Mouse (Mus musculus) embryonic facial prominence, embryonic 13.5 days (tissue): ENCODE data around the gene Zfpl1. TPM values are rescaled to one million over a fixed set of nuclear protein-coding genes. Genes with fewer than 3 reads are reported as not detected.

Experiments
- ATAC-seq: fragments of 200-750 bp; cut with Nextera tagmentation; 2 replicates; pipeline ENCODE4 v1.8.0; 2017; ENCODE audit warnings: low read depth; ENCODE audit not compliant: insufficient number of reproducible peaks, insufficient read depth, low FRiP score, low TSS enrichment
- H3K27ac ChIP-seq: fragments of 300-500 bp; sonication (generic); 2 replicates; pipeline ENCODE4 v1.5.1; 2015; ENCODE audit warnings: moderate library complexity, mild to moderate bottlenecking, inconsistent platforms
- H3K27me3 ChIP-seq: fragments of 300-500 bp; sonication (generic); 2 replicates; pipeline ENCODE4 v1.6.1; 2015; ENCODE audit warnings: mild to moderate bottlenecking, inconsistent platforms
- H3K36me3 ChIP-seq: fragments of 300-500 bp; sonication (generic); 2 replicates; pipeline ENCODE4 v1.6.1; 2015; ENCODE audit warnings: mild to moderate bottlenecking, inconsistent platforms
- H3K4me1 ChIP-seq: fragments of 300-500 bp; sonication (generic); 2 replicates; pipeline ENCODE4 v1.6.1; 2015; ENCODE audit warnings: inconsistent platforms
- H3K4me2 ChIP-seq: fragments of 300-500 bp; sonication (generic); 2 replicates; pipeline ENCODE4 v1.6.1; 2015; ENCODE audit warnings: moderate library complexity, mild to moderate bottlenecking, inconsistent platforms
- H3K4me3 ChIP-seq: fragments of 300-500 bp; sonication (generic); 2 replicates; pipeline ENCODE4 v1.5.1; 2015; ENCODE audit warnings: mild to moderate bottlenecking, inconsistent platforms
- H3K9ac ChIP-seq: fragments of 300-500 bp; sonication (generic); 2 replicates; pipeline ENCODE4 v1.6.1; 2015; ENCODE audit warnings: mild to moderate bottlenecking, inconsistent platforms
- H3K9me3 ChIP-seq: fragments of 300-500 bp; sonication (generic); 2 replicates; pipeline ENCODE4 v1.6.1; 2016; ENCODE audit warnings: inconsistent platforms
- WGBS: fragments of 180-500 bp; shearing (Covaris S2); methylation state at CpG from one replicate; pipeline ENCODE4 v1.1.7; 2015; ENCODE audit warnings: mixed read lengths; 5-methylcytosine and 5-hydroxymethylcytosine counted together
- polyA plus RNA-seq: library from polyadenylated mRNA; unstranded; fragments of >200 nt; fragmentation: Nextera tagmentation; extraction: Ambion mirVana; gene quantifications from 2 replicates; pipeline ENCODE4 v1.2.1, GENCODE M21; 2015

The Zfpl1 gene
- polyA plus RNA-seq, 1 experiment from 2014 or later: 79.1 TPM

- peaks cover 39% of the 10 kb centered on the region for H3K36me3 ChIP-seq
- peak within 1 kb of the TSS; percentile 75 for H3K9ac ChIP-seq
- no peaks in the 10 kb centered on the region for H3K9me3 ChIP-seq
- peak within 1 kb of the TSS; percentile 86 for H3K27ac ChIP-seq
- peak within 1 kb of the TSS; percentile 96 for H3K4me2 ChIP-seq
- H3K4me1 ChIP-seq: peaks cover 23% of the 10 kb centered on the region
- ATAC-seq: peak; percentile 88
- no peaks in the 10 kb centered on the region for H3K27me3 ChIP-seq
- peak within 1 kb of the TSS; percentile 53 for H3K4me3 ChIP-seq
- 11% methylated on average over 33 of the region's 33 CpGs for WGBS
These were observed 16.9 kb downstream of the Zfpl1 start, which contains the start of gene Tm7sf2 for GRCm38 (mm10) chr19:6067724-6068415. Tm7sf2 (minus strand) TSS chr19:6068373.

GRCm38 (mm10) chr19:6067011-6067723 lies 17.6 kb downstream of the Zfpl1 start:
- ATAC-seq: peak; percentile 23; the same call in 1 of the 2 replicates
- Histone ChIP-seq H3K27ac (peak overlapping the region; percentile 86), H3K4me2 (peak overlapping the region; percentile 96), H3K27me3 (no peaks in the 10 kb centered on the region), H3K9me3 (no peaks in the 10 kb centered on the region), H3K36me3 (peaks cover 34% of the 10 kb centered on the region), H3K4me1 (peaks cover 30% of the 10 kb centered on the region), H3K4me3 (peak overlapping the region; percentile 53), H3K9ac (peak overlapping the region; percentile 75)
- WGBS: 1% methylated on average over 30 of the region's 30 CpGs

GRCm38 (mm10) chr19:6066571-6066970 lies 18.2 kb downstream of the Zfpl1 start:
- Histone ChIP-seq H3K9me3 (no peaks in the 10 kb centered on the region), H3K9ac (peak overlapping the region; percentile 75), H3K4me1 (peaks cover 35% of the 10 kb centered on the region), H3K4me2 (peak overlapping the region; percentile 96), H3K27ac (peak overlapping the region; percentile 86), H3K27me3 (no peaks in the 10 kb centered on the region), H3K36me3 (peaks cover 31% of the 10 kb centered on the region), H3K4me3 (peak overlapping the region; percentile 53)
- 46% methylated on average over 5 of the region's 5 CpGs for WGBS
- no peak for ATAC-seq

DNA sequence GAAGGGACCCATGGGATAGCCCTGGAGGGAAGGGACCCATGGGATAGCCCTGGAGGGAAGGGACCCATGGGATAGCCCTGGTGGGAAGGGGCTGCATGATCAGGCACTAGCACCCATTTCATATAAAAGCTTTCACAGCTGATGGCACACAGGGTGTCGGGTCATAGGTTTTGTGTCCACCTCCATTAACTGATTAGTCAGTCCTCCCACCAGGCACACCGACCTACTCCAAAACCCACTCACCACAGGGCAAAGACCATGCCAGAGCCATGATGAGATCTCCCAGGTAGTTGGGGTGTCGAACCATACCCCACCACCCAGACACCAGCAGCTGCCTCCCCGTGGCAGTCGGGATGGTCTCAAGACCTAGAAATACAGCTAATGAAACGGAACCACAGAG lies 21.7 kb downstream of the Zfpl1 start:
- Histone ChIP-seq H3K27me3 (no peaks in the 10 kb centered on the region), H3K9ac (no peak overlapping the region), H3K36me3 (peaks cover 13% of the 10 kb centered on the region), H3K4me3 (peak overlapping the region; percentile 90; the same call in 1 of the 2 replicates), H3K4me1 (peaks cover 44% of the 10 kb centered on the region), H3K9me3 (no peaks in the 10 kb centered on the region), H3K4me2 (peak overlapping the region; percentile 100; the same call in 1 of the 2 replicates), H3K27ac (no peak overlapping the region)
- ATAC-seq: no peak
- 94% methylated on average over 6 of the region's 6 CpGs for WGBS

DNA sequence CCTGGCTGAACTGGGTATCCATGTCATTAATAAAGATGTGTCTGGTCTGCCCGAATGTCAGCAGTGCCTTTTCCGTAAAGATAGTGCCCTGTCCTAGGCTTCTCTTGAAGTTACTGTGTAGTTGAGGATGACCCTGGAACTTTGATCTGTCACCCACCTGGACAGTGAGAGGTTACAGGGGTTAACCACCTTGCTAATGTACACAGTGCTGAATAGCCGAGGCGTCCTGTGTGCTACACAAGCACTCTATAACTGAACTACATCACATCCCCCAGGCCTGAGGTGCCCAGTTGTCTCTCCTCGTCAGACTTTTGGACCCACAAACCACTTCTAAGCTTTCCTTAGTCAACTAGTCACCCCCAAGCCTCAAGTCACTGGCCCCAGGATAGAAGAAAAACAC lies 22.3 kb downstream of the Zfpl1 start:
- H3K9ac ChIP-seq: peak overlapping the region; percentile 96
- no peak overlapping the region for H3K27ac ChIP-seq
- no peaks in the 10 kb centered on the region for H3K9me3 ChIP-seq
- H3K36me3 ChIP-seq: peaks cover 13% of the 10 kb centered on the region
- peaks cover 39% of the 10 kb centered on the region for H3K4me1 ChIP-seq
- no peaks in the 10 kb centered on the region for H3K27me3 ChIP-seq
- H3K4me2 ChIP-seq: peak overlapping the region; percentile 100
- no peak for ATAC-seq
- WGBS: 69% methylated on average over 5 of the region's 5 CpGs
- peak overlapping the region; percentile 90 for H3K4me3 ChIP-seq

GRCm38 (mm10) chr19:6061641-6062302 lies 23.0 kb downstream of the Zfpl1 start:
- WGBS: 2% methylated on average over 44 of the region's 44 CpGs
- Histone ChIP-seq H3K27me3 (no peaks in the 10 kb centered on the region), H3K27ac (peak overlapping the region; percentile 94), H3K36me3 (peaks cover 13% of the 10 kb centered on the region), H3K9me3 (no peaks in the 10 kb centered on the region), H3K4me3 (peak overlapping the region; percentile 90), H3K4me1 (peaks cover 34% of the 10 kb centered on the region), H3K4me2 (peak overlapping the region; percentile 100), H3K9ac (peak overlapping the region; percentile 96)
- no peak for ATAC-seq

DNA sequence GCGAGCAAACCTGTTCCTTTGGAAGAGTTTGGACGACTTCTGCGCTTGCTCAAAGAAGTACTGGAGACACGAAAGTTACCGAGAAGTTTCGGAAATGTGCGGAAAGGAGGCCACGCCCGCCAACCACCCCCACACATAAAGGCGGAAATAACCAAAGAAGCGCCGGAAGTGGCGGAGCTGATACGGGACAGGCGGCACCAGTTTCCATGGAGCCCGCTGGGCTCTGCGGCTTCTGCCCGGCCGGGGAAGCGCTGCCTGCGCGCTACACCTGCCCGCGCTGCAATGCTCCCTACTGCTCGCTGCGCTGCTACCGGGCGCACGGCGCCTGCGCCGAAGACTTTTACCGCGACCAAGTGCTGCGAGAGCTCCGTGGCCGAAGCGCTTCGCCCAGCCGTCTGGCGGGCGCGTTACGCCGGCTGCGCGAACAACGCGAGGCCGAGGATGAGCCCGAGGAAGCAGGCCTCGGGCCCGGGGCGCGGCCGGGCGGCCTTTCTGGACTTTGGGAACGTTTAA lies 23.7 kb downstream of the Zfpl1 start, which contains the start of gene Znhit2:
Gene Znhit2 (plus strand): TSS at position 172 of the 513 bp plus-strand sequence.
- Histone ChIP-seq H3K4me1 (peaks cover 34% of the 10 kb centered on the region), H3K27me3 (no peaks in the 10 kb centered on the region), H3K9me3 (no peaks in the 10 kb centered on the region), H3K36me3 (peaks cover 13% of the 10 kb centered on the region), H3K4me3 (peak within 1 kb of the TSS; percentile 90), H3K27ac (peak within 1 kb of the TSS; percentile 94), H3K4me2 (peak within 1 kb of the TSS; percentile 100), H3K9ac (peak within 1 kb of the TSS; percentile 96)
- peak; percentile 67 for ATAC-seq
- 0% methylated on average over 58 of the region's 58 CpGs for WGBS

GRCm38 (mm10) chr19:6058966-6059365 lies 25.8 kb downstream of the Zfpl1 start:
- H3K27me3 ChIP-seq: no peaks in the 10 kb centered on the region
- peaks cover 32% of the 10 kb centered on the region for H3K36me3 ChIP-seq
- H3K9me3 ChIP-seq: no peaks in the 10 kb centered on the region
- peak overlapping the region; percentile 86 for H3K4me3 ChIP-seq
- no peak for ATAC-seq
- peaks cover 34% of the 10 kb centered on the region for H3K4me1 ChIP-seq
- 81% methylated on average over 5 of the region's 5 CpGs for WGBS
- H3K9ac ChIP-seq: peak overlapping the region; percentile 97
- peak overlapping the region; percentile 84 for H3K4me2 ChIP-seq
- no peak overlapping the region for H3K27ac ChIP-seq

DNA sequence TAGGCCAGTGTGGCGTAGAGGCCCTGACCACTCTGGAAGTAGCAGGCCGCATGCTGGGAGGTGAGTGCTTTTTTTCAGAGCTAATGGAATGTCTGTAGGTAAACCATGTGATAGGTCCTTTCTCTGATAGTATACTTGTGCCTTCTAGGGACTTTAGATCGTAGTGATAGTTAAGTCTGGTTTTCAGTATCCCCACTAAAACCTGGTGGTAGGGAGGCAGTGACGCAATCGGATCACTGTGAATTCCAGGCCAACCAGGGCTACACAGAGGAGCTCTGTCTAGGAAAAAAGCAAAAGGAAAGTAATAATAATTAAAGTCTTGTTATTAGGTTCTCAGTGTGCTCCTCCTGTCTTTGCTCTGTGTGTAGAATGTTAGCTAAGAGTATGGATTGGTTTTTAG lies 26.2 kb downstream of the Zfpl1 start:
- Histone ChIP-seq H3K9me3 (no peaks in the 10 kb centered on the region), H3K27ac (peak overlapping the region; percentile 78; the same call in 1 of the 2 replicates), H3K4me2 (peak overlapping the region; percentile 84), H3K4me3 (peak overlapping the region; percentile 86), H3K9ac (peak overlapping the region; percentile 97), H3K4me1 (peaks cover 34% of the 10 kb centered on the region), H3K27me3 (no peaks in the 10 kb centered on the region), H3K36me3 (peaks cover 37% of the 10 kb centered on the region)
- no peak for ATAC-seq
- 36% methylated on average over 5 of the region's 5 CpGs for WGBS

GRCm38 (mm10) chr19:6057313-6058096 lies 27.3 kb downstream of the Zfpl1 start, which contains the start of the genes Mrpl49 and Fau:
Mrpl49 (minus strand) TSS chr19:6057785.
Fau (plus strand) TSS chr19:6057844.
- Histone ChIP-seq H3K27ac (peak within 1 kb of the TSS; percentile 78), H3K9me3 (no peaks in the 10 kb centered on the region), H3K9ac (peak within 1 kb of the TSS; percentile 97), H3K4me1 (peaks cover 29% of the 10 kb centered on the region), H3K4me2 (peak within 1 kb of the TSS; percentile 84), H3K27me3 (no peaks in the 10 kb centered on the region), H3K36me3 (peaks cover 47% of the 10 kb centered on the region), H3K4me3 (peak within 1 kb of the TSS; percentile 86)
- under 1% methylated on average over 61 of the region's 63 CpGs for WGBS
- peak; percentile 81 for ATAC-seq
